Mouse (Mus musculus): Measurements from ENCODE around the gene Sh3yl1.

Gene Sh3yl1

DNA sequence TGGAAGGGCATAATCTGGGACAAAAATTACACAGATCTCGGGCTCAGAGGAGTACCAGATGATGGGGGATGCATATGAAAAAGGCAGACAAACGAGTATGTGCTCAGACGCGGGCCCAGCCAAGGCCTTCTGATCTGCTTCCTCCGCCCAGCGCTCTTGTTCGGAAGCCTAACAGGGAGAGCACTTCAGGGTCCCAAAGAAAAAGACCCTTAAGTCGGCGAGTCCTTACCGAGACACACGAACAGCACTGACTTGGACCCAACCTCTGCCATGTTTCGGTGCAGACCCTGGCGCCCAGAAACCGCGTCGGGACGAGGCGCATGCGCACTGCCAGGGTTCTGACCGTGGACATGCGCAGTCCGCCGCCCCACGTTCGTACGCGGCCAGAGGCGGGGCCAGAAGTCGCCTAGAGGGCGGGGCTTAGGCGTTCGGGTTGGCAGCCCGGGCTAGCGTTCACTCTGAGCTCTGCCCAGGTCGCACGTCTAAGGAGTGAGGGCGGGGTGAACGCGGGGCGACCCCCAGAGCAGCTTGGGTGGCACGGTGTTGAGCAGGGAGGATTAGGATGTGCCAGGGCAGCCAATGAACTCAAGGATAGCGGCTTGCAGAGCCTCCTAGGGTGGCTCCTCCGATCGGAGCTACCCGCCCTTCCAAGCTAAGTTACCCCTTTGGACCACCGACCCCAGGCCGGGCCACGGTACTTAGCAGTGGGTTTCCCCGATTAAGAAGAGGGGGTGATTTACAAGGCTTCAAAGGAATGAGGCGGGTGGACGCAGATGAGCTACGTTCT, at the start of gene Sh3yl1, which contains the start of gene Acp1:
Gene Sh3yl1 (plus strand): TSS at position 408 of the 787 bp plus-strand sequence.
Gene Acp1 (minus strand): TSS at position 329 of the 787 bp plus-strand sequence.
- peak; percentile 93 to 95 for DNase-seq (ENCODE audit: low spot score in 2 of 2)

DNA sequence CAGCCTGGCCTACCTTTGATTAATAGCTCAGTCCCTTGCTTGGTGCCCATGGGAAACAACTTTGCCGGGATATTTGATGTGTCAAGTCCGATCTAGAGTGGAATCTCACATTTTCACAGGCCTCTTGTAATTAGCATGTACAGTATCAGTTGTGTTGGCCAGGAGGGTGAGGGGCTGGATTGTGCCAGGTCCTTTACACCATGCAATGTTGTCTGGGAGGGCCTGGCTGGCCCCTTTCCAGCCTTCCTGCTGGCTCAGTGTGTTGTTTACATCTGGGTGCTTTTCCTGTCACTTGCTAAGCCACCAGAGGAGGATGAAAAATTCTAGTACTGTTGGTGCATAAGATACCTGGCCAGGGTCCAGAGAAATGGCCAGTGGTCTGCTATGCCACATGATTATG, 47.1 kb upstream of the Sh3yl1 start:
- DNase-seq (ENCODE audit: low spot score in 2 of 2) = no peak

DNA sequence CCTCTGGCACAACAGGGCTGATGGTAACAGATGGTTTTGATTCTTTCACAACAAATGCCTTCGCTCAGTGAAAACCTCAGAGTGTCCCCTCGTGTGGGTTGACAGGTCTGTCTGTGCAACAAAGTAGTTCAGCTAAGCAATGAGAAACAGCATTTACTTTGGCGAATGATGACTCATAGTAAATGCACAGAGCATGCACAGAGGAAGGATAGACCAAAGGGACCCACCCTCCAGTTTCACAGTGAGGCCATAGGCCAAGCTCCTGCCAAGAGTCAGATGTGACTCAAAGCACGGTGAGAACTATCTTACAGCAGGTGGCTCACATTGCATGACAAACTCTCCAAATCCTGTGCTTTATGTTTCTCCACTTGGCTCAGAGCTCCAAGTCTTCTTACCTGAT, 45.7 kb upstream of the Sh3yl1 start:
- DNase-seq (ENCODE audit: low spot score in 2 of 2) = no peak

DNA sequence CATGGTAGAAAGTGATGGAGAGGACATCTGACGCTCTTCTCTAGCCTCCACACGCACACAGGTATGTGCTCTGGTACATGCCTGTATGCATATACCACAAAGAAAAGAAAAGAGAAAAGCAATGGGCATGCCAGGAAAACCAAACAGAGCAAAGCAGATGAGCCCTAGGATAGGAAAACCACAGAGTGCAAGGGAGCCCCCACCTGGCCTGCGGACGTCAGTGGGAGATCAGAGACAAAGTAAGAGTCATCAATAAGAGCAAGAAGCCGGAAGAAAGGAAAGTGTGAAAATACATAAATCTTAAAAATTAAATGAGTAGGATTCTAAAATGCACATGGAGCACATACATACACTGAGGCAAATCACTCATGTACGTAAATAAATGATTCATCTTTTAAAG, 32.0 kb upstream of the Sh3yl1 start:
- no peak for DNase-seq (ENCODE audit: low spot score in 2 of 2)

DNA sequence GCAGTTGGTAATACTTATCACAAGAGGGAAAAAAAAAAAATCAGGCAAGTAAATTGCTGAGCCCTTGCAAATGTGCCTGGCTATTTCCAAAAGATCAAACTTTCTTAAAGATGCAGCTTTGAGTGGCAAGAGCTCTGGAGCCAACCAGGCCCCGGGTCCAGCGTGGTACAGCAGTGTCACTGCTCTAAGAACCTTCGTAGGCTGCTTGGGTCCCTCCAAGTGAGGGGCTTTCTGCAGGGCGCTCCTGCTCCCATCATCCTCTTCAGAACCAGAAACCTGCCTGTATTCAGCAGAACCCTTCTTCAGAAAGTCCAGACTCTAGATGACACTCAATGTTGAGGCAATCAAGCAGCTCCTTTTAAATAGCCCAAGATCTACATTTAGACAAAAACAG, 27.9 kb upstream of the Sh3yl1 start:
- DNase-seq (ENCODE audit: low spot score in 2 of 2) = no peak

GRCm38 (mm10) chr12:30883986-30884621, 27.4 kb upstream of the Sh3yl1 start, which contains the start of gene Alkal2:
Gene Alkal2, plus strand, starts transcription at chr12:30884322.
- DNase-seq (ENCODE audit: low spot score in 2 of 2) = no peak

- no peak for DNase-seq (ENCODE audit: low spot score in 2 of 2)
Measured at GRCm38 (mm10) chr12:30884622-30885230, 26.7 kb upstream of the Sh3yl1 start.

DNA sequence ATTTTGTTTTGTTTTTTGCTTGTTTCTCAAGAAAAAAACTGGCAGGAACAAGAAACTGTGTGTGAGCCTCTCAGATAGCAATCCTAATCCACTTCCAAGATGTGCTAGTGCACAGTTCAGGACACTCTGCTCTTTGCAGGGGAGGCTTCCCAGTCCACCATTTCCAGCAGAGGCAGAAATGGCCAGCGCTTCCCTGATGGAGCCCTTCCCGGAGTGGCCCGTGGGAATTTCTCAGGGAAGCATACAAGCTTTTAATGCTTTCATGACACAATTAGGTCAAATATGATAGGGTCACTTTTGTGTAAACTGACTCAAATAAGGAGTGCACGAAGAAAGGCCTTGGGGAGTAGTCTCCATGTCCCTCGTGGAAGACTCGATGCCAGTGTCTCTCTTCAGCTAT, 25.6 kb upstream of the Sh3yl1 start:
- no peak for DNase-seq (ENCODE audit: low spot score in 2 of 2)

DNA sequence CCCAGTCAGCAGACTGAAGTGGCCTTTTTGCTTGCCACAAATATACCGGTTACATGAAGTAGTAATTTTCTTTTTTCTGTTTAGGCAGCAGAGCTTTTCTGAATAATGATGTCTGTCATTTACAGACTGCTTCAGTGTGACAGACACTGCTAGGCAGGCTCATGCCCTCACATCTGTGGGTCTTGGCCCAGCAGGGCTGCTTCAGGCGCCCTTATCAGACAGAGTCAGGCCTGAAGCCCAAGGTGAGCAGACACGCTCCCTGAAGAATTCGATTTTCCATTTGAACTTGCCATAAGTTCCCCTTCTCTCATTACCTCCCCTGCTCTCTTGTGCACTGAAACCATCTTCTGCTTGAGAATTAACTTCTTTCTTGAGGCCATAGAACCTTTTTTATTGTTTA, 23.5 kb upstream of the Sh3yl1 start:
- no peak for DNase-seq (ENCODE audit: low spot score in 2 of 2)

DNA sequence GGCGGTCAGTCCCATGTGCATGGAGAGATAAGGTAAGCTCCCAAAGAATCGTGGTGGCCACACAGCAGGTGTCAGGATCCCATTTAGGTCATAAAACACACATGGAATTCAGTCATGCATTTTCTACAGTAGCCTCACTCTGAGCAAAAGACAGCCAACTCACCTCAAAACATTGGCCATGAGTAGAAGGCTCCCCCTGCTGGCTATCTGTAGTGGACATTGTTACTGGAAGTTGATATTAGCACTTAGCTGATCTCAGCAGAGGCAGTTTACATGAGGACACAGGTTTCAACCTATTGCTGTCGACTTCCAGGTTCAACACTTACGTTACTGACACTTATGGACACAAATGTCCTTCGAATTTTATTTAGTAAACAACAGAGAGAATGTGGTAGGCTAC, 21.4 kb upstream of the Sh3yl1 start:
- DNase-seq (ENCODE audit: low spot score in 2 of 2) = no peak

- DNase-seq (ENCODE audit: low spot score in 2 of 2) = no peak
Measured at GRCm38 (mm10) chr12:30891438-30891837, 20.0 kb upstream of the Sh3yl1 start.

DNA sequence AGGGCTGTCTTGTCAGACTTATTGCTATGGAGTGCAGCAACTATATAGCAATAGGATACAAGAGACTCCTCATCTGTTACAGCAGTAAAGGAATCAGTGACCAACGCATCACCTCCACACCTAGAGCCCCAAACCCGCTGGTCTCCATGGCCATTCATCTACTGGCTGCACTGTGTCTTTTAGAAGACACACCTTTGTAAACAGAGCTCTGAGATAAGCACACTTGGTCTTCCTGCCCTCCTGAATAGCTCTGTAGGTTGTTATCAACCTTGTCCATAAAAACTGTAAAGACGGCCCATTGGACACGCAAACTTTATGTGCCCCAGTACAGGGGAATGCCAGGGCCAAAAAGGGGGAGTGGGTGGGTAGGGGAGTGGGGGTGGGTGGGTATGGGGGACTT, 14.4 kb upstream of the Sh3yl1 start:
- no peak for DNase-seq (ENCODE audit: low spot score in 2 of 2)

DNA sequence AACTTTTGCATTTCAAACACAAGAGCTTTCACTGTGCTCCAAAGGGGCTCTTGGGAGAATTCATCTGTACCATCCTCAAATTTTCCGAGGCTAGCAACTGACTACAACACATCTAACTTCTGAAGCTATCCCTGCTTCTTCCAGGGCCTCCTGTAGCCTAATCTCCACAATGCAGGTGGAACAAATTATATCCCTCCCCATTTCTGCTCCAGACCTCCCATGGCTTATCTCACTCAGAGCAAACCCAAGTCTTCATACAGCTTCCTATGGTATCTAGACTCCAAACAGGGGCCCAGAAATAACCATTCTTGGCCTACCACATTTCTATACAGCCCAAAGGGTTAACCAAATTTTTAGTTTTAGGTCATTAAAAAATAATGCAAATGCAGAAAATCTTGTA, 2.8 kb upstream of the Sh3yl1 start:
- no peak for DNase-seq (ENCODE audit: low spot score in 2 of 2)

GRCm38 (mm10) chr12:30909881-30910280, 1.6 kb upstream of the Sh3yl1 start:
- DNase-seq (ENCODE audit: low spot score in 2 of 2) = no peak

DNA sequence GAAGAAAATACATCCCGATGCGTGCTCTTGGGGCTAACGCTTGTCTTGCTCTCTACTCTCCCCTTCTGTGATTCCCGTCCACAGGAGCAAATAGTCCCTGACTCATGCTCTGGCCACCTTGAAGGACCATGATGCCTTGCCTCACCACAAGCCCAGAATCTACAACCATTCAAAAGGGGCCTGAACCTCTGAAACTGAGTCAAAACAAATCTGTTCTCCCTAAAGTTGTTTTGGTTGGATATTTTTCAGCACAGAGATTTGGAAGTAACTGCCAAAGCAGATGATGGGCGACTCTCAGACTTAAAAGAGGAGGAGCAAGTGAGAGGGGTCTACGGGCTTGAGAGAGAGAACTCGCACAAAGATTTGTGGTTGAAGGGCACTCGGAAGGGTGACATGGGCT, 608 bp upstream of the Sh3yl1 start:
- no peak for DNase-seq (ENCODE audit: low spot score in 2 of 2)

DNA sequence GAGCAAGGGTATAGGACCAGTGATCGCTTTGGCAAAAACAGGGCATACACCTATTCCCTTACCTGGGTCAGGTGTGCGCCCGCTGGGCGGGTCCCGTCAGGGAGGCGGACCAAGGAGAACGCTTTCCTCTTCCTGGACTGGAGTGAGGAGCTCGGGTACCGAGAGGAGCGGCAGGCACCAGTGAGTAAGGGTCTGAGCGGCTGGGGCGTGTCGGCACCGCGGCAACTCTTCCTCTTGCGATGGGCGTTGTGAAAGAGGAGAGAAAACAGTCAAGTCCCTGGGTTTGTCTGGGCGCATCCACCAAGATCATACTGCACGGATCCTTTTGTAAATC, 547 bp downstream of the Sh3yl1 start:
- peak; percentile 57 to 68 for DNase-seq (ENCODE audit: low spot score in 2 of 2)

GRCm38 (mm10) chr12:30912840-30913239, 1.4 kb downstream of the Sh3yl1 start:
- DNase-seq (ENCODE audit: low spot score in 2 of 2) = no peak

- DNase-seq (ENCODE audit: low spot score in 2 of 2) = no peak
Measured at GRCm38 (mm10) chr12:30922401-30922800, 10.9 kb downstream of the Sh3yl1 start.

- no peak for DNase-seq (ENCODE audit: low spot score in 2 of 2)
Measured at GRCm38 (mm10) chr12:30928182-30928581, 16.7 kb downstream of the Sh3yl1 start.

GRCm38 (mm10) chr12:30933299-30933698, 21.8 kb downstream of the Sh3yl1 start:
- no peak for DNase-seq (ENCODE audit: low spot score in 2 of 2)

DNA sequence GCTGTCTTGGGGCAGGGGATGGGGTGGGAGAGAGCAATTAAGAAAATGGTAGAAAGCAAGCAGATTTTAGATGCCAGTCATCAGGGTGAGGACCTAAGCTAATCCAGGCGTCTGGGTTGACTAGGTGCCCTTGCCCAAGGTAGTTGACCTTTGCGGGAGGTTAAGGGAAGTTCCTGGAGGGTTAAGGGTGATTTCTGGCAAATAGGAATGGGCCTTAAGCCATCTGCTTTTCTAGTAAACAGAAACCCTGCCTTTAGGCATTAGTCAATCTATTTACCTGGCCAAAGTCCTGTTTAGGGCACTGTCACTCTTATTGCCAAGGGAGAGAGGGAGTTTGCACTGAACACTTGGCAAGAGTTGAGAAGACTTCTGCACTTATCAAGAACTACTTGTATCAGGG, 25.4 kb downstream of the Sh3yl1 start:
- DNase-seq (ENCODE audit: low spot score in 2 of 2) = no peak

- DNase-seq (ENCODE audit: low spot score in 2 of 2) = no peak
Measured at GRCm38 (mm10) chr12:30943057-30943986, 31.9 kb downstream of the Sh3yl1 start.
